Mouse (Mus musculus): ENCODE measurements around the gene Serpina3m.

DNA sequence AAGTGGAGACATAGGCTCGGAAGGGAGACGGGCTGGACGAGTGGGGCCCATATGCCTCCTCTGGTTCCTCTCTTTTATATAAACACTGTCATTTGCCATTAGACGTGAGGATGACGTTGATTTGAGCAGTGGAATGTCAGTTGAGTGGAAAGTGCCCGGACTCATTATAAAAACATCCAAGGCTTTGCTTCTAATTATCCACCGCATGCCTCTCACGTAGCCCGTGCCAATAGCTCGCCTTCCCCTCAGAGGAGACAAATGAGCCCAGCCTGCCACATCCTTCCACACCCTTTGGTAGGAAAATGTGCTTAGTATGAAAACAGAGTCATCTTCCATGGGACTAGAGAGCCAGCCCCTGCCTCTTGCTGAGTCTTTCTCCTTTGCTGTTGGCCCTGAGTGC, 93.1 kb downstream of the Serpina3m start:
- TF ChIP-seq CTCF (IDR thresholded peaks at IDR 0.05) (no peak), EP300 (IDR thresholded peaks at IDR 0.05) (no peak)
